Mouse (Mus musculus): ENCODE data around the gene Mad2l1.

The Mad2l1 gene

DNA sequence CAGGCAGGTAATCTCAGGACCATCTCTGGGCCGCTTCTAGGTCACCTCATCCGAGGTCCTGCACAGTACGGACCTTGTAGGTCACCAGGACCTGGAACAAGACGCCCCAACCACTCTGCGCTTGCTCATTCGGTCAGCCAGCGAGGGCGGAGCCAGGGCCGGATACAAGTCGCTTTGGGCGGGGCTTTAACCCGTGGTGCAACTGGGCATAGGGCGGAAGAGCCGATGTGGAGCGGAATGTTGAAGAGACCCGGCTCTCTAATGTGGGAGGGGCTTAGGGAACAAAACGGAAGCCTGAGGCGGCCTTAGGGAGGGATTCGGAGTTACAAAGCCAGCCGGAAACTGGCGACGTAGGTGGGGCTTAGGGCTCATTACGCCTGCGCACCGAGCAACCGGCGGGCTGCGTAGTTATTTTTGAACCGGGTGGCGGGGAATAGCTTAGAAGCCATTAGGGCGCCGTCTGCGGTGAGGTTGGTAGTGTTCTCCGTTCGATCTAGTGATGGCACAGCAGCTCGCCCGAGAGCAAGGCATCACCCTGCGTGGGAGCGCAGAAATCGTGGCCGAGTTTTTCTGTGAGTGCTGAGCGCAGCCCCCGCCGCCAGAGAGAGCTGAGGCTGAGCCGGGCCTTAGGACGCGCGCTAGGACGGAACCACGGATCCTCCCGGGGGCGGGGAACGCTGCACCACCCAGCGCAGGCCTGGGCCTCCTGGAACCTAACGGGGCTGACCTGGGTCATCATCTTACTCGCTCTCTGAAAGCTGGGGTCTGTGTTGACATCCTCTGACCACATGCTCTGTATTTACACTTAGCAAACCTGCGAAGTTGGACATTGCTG lies at the start of gene Mad2l1:
Mad2l1 (plus strand) TSS at position 363 of the 835 bp plus-strand sequence.
- peak; percentile 97 for DNase-seq (ENCODE audit: low read depth, low spot score)

DNA sequence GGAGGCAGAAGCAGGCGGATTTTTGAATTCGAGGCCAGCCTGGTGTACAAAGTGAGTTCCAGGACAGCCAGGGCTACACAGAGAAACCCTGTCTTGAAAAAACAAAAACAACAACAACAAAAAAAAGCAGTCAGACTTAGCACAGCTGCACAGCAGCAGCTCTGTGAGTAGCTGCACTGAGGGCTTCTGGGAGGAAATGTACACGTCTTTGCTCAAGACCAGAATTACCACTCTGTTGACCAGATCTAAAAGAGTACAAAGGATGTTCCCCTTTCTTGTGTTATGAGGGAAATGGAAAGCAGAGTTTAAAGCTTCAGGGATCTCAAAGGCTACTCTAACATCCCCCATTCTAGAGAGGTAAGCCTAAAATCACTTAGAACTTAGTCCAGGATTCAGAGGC lies 41.5 kb upstream of the Mad2l1 start:
- DNase-seq (ENCODE audit: low read depth, low spot score), result no peak

DNA sequence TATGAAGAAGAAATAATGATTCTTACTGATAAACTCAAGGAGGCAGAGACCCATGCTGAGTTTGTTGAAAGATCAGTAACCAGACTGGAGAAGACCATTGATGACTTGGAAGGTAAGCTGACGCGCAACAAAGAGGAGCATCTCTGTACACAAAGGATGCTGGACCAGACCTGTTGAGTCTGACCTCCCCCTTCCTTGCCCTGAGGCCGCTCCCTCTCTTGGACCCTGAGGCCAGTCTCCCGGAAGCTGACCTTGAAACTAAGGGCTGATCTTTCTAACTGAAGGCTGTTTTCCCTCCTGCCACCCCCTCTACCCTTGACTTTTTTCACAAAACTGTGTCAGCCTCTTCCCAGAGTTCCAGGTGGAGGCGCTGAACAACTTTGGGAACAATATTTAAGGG lies 18.8 kb upstream of the Mad2l1 start:
- no peak for DNase-seq (ENCODE audit: low read depth, low spot score)

DNA sequence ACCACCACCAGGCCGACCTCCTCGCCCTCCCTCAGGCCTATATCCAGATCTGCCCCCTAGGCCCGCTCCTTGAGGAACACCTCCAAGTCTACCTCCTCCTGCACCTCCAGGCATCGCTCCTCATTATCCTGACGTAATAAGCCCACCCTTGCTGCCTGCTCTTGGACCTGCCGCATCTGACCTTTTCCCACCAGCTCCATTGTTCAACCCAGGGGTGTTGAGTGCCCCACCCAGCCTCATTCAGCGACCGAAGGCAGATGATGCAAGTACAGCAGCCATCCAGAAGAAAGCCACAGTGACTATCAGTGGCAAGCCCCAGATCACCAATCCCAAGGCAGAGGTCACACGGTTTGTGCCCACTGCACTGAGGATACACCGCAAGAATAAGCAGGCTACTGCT lies 6.8 kb upstream of the Mad2l1 start:
- DNase-seq (ENCODE audit: low read depth, low spot score), result no peak

DNA sequence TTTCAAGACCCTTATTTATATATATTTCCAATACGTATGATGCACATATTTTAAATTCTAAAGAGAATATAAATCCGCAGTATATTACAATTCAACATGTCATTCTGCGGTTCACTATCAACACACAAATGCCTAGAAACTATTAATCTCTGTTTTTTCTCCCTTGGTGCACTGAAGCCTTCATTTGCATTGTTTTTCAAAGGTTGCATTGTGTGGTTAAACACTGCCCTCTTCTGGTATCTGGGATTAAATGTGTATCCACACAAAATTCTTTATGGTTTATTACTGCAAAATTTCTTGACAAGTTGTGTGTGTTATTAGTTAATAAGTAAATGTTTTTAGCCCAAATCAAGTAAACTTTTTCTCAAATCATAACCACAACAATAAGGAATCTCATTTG lies 1.9 kb upstream of the Mad2l1 start:
- peak; percentile 51 for DNase-seq (ENCODE audit: low read depth, low spot score)

DNA sequence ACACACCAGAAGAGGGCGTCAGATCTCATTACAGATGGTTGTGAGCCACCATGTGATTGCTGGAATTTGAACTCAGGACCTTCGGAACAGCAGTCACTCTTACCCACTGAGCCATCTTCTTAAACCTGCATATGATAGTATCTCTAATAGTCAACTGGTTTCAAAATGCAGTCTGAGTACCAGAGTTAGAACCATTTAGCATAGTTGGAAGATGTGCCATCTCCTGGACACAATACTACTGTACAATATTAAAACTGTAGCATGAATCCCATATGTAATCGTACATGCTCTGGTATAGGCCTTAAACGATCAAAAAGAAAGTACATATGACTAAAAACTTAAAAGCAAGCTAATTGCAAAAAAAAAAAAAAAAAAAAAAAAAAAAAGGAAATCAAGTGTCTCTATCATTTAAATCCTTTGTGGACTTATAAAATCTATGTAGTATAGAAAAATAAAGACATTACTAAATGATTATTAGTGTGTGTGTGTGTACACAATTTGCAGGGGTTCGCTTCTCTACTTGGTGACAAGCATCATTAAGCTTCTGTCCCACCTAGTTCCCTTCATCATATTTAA lies 736 bp upstream of the Mad2l1 start:
- DNase-seq (ENCODE audit: low read depth, low spot score), result no peak

DNA sequence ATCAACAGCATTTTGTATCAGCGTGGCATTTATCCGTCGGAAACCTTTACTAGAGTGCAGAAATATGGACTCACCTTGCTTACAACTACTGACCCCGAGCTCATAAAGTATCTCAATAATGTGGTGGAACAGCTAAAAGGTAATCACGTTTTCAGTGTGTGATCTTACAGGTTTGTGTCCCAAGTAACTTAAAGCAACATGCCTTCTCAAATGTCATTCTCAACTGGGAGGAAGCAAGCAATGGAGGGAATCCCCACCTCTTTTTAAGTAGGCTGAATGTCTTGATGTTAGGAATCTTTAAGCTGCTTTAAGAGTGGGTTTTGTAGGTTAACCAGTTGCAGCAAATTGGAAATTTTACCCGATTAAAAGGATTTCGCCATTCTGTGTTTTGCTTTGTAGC lies 776 bp downstream of the Mad2l1 start:
- DNase-seq (ENCODE audit: low read depth, low spot score), result no peak

DNA sequence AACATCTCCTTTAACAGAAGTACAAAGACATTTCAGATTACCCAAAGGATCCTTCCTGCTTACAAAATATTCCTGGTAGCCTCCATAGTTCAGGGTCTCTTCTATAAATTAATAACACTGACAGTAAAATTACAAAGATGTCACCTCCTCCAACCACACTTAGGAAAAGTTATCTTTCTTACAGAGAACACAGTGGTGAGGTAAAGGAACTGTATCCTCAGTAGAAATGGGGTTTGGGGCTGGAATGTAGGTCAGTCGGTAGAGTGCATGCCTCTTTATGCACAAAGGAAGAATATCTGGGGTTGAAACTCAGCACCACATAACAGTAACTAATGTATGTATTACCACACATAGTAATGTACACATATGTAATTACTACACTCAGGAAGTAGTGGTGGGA lies 24.8 kb downstream of the Mad2l1 start, which contains the start of gene Vmn1r32:
Vmn1r32 (minus strand) TSS at position 101 of the 400 bp plus-strand sequence.
- DNase-seq (ENCODE audit: low read depth, low spot score), result no peak

DNA sequence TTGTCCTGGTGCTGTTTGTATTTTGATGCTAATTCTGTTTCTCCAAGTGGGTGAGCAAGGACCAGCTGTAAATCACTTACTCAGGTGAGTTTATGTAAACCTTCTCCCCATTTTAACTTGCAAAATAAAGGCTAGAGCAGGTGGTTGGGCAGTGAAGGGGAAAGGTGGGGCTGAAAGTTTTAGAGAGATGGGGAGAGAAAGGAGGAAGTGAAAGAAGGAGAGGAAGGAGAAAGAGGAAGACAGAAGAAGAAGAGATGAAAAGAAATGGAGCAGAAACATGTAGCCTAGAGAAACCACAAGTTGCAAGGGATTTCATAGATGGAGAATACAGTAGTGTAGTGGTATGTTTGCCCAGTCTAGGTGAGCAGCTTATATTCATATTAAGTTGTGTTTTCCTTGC lies 60.6 kb downstream of the Mad2l1 start:
- no peak for DNase-seq (ENCODE audit: low read depth, low spot score)
